Mouse (Mus musculus): Measurements from ENCODE around the gene Il31ra. TPM values are rescaled to one million over a fixed set of nuclear protein-coding genes. Genes with fewer than 3 reads are reported as not detected.
"Not testable (repeated sequence)": the region's sequence is repeated elsewhere in the genome, so short reads cannot be mapped to it uniquely, and the experiment has no call there.

Gene Il31ra
- total RNA-seq (2022), result not detected

DNA sequence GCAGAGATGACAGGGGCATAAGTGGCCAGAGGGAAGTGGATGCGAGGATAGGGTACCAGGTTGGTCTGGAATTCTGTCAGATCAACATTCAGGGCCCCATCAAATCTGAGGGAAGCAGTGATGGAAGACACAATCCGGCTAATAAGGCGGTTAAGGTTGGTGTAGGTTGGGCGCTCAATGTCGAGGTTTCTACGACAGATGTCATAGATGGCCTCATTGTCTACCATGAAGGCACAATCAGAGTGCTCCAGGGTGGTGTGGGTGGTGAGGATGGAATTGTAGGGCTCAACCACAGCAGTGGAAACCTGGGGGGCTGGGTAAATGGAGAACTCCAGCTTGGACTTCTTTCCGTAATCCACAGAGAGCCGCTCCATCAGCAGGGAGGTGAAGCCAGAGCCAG lies at the start of gene Il31ra:
Gene Il31ra (minus strand): TSS at position 101 of the 400 bp plus-strand sequence.
- not testable (repeated sequence) for DNase-seq (ENCODE audit: low spot score)

GRCm38 (mm10) chr13:112642897-112643296 lies 48.7 kb upstream of the Il31ra start:
- DNase-seq (ENCODE audit: low spot score), result no peak

DNA sequence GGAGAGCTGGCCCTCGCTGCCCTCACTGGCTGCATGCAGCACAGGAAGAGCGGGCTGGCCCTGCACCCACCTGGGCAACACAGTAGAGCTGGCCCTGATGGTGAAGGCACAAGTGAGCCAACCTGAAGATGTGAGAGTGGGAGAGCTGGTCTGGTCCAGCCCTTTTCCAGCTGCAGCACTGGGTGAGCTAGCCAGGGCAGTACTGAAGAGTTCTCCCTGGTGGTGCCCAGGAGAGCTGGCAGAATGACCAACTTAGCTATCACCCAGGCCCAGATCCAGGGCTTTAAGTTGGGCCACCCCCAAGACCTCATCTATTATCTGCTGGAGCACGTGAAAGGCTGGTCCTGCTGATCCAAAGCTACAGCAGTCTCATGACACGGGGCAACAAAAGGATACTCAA lies 45.0 kb upstream of the Il31ra start:
- DNase-seq (ENCODE audit: low spot score), result peak; percentile 43

GRCm38 (mm10) chr13:112636498-112636897 lies 42.3 kb upstream of the Il31ra start:
- DNase-seq (ENCODE audit: low spot score), result no peak

GRCm38 (mm10) chr13:112635174-112635837 lies 41.1 kb upstream of the Il31ra start:
- no peak for DNase-seq (ENCODE audit: low spot score)

DNA sequence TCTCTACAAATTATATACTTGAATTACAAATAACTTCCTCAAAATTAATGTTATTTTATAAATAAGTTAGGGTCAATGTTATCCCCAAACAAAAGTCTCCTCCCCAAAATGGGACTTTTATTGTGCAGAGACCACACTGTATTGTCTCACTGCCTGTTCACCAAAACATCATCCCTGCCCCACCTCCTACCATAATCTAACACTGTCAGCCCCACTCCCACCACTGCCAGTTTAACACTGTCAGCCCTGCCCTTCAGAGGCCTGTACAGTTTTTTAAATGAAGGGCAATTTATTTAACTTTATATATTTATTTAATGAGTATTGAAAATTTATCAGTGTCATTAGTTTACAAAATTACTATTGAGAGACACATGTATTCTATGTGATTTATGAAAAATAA lies 31.4 kb upstream of the Il31ra start:
- no peak for DNase-seq (ENCODE audit: low spot score)

DNA sequence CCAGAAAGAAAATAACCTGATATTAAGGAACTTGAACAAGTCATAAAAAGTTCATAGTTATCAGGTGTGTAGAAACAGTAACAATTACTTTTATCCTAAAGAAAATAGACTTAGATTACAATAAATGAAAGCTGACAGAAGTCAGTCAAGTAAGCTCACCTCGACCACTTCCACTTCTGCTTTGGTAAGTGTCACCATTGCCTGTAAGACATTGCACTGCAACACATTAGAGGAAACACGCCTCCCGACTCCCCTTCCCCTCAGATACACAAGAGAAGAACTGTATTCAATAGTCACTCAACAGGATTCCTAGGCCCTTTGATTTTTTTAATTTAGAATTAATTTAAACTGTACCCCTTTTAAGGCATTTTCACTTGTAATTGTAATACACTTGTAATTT lies 30.5 kb upstream of the Il31ra start:
- DNase-seq (ENCODE audit: low spot score), result no peak

GRCm38 (mm10) chr13:112623656-112624055 lies 29.5 kb upstream of the Il31ra start:
- no peak for DNase-seq (ENCODE audit: low spot score)

GRCm38 (mm10) chr13:112621592-112621991 lies 27.4 kb upstream of the Il31ra start:
- DNase-seq (ENCODE audit: low spot score), result no peak

DNA sequence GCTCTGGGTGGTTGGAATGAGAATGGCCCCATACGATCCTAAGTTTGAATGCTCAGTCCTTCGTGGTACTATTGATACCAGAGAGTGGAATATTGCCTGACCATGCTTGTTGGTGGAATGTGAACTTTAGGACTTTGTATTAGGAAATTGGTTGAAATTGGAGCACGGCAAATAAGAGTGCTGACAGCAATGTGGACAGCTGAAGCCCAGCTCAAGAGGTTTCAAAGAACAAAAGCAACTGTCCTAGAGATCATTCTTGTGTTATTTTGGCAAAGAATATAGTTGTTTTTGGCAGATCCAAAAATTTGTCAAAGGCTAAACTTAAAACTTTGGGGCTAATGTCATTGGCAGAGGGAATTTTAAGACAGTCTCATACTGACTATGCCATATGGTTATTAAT lies 14.4 kb upstream of the Il31ra start:
- DNase-seq (ENCODE audit: low spot score), result no peak

GRCm38 (mm10) chr13:112604411-112604810 lies 10.3 kb upstream of the Il31ra start:
- no peak for DNase-seq (ENCODE audit: low spot score)

GRCm38 (mm10) chr13:112603839-112604238 lies 9.7 kb upstream of the Il31ra start:
- no peak for DNase-seq (ENCODE audit: low spot score)

DNA sequence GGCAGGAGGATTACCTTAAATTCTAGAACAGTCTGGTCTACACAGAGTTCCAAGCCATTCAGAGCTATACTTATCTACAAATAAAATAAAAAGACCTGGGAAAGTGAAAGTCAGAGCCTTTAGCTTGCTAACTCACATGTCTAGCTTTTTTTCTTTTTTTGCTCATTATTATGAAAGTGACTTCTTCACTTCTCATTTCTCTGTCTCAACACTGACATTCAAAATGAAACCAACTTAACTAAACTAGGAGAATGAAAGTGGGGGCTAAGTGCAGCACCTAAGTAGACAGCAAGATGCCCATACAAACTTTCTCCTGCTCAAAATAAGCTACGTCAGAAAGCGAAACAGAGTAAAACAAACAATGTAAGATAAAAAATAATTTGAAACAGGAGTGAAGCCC lies 8.4 kb upstream of the Il31ra start:
- no peak for DNase-seq (ENCODE audit: low spot score)

DNA sequence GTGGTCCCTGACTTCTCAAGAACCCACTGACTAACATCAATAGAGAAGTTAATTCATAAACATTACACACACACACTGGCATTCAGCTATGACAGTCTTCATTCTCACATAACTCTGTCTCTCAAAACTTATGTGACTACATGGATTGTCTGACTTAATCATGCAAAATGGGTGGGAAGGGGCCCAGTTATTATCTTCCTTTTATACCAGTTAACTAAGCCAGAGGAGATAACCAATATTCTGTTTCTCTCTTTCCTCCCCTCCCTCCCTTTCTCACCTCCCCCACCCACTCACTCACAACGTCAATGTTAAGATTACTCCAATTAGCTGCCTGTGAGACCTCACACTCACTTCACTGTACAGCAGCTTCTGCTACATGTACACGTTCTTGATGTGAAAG lies 3.9 kb downstream of the Il31ra start:
- DNase-seq (ENCODE audit: low spot score), result no peak

DNA sequence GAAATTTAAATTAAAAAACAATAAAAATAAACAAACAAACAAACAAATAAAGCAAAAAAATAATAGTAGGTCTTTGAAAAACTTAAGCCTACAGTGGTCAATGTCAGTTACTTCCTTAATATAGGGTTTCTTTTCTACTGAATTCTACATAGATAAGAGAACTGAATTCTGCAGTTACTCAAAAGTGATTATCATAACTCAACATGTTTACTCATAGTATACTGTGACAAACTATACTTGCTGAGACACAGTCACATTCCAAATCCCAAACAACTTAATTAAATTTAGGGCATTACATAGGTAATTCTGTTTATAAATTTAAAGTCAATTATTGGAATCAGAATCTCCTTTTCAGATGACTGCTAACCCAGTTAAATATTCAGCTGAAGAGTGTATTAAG lies 4.5 kb downstream of the Il31ra start:
- no peak for DNase-seq (ENCODE audit: low spot score)

- DNase-seq (ENCODE audit: low spot score), result no peak
These were observed 9.5 kb downstream of the Il31ra start for GRCm38 (mm10) chr13:112584556-112585237.

DNA sequence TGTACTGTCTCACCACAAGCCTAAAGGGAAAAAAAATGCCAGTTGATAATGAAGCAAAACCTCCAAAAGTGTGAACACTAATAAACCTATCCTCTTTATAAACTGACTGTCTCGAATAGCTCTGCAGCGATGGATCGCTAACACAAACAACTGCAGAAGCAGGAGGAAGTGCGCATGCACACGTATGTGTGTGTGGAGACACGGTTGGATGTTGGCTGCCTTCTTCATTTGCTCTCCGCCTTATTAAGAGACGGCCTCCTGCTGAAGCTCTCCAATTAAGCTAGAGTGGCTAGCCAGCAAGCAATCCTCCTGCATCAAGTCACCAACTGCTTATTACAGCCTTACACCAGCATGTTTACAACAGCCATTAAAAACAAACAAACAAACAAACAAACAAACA lies 11.9 kb downstream of the Il31ra start:
- DNase-seq (ENCODE audit: low spot score), result no peak

DNA sequence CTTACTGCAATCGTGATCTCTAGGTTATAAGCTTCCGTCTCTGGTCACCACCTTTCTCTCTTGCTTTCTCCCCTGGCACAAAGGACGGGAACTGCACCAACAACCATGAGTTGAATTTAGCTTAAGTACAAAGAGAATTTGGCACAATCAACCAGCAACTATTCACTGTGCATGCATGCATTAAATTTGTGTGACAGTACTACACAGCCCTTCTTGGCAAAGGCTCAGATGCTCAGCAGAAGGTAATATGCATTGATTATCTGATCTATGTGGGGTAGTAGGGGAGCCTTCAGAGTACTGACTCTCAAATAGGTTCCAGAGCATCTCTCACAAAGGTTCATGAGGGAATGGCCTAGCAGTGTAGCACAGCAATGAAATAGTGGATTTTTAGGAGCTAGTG lies 12.4 kb downstream of the Il31ra start:
- DNase-seq (ENCODE audit: low spot score), result no peak

- no peak for DNase-seq (ENCODE audit: low spot score)
These were observed 13.4 kb downstream of the Il31ra start for GRCm38 (mm10) chr13:112580590-112581320.

- peak; percentile 100 for DNase-seq (ENCODE audit: low spot score)
These were observed 16.1 kb downstream of the Il31ra start for GRCm38 (mm10) chr13:112578041-112578440.

DNA sequence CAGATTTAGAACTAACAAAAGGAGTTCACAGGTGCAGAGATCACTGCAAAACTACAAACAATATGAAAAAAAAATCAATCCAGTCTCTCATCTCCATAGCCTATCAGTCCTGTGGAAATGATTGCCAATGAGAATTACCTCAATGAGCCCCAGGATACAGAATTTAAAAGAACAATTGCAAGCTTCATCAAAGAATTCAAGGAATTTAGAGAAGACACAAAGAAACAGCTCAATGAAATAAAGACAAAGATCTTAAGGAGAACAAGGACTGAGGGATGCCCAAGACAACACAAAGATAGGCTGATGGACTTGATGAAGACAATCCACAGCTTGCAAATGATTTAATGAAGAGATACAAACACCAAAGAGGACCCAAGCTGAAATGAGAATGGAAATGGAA lies 20.4 kb downstream of the Il31ra start:
- DNase-seq (ENCODE audit: low spot score), result no peak

- no peak for DNase-seq (ENCODE audit: low spot score)
These were observed 23.4 kb downstream of the Il31ra start for GRCm38 (mm10) chr13:112570768-112571167.

DNA sequence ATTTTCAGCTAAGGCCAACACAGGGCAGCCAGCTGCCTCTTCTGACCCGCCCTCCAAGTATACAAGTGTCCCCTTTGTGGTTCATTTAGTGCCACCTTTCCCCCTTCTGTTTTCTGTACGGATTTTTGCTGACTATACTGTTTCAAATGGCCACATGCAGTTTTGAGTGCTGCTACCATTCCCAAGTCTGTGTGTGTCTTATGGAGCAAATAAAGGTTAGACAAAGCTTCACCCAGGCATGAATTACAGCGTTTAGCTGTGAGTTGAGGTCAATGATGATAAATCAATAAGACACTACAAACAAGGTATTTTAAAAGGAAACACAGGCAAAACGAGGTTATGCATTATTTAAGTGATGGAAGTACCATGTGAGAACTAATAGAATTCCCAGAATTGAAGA lies 24.6 kb downstream of the Il31ra start:
- DNase-seq (ENCODE audit: low spot score), result no peak
